Mouse (Mus musculus): ENCODE results near the gene Prok2. TPM values are rescaled to one million over a fixed set of nuclear protein-coding genes. Genes with fewer than 3 reads are reported as not detected.

Prok2 gene
- total and polyA plus RNA-seq, 2 experiments, result not detected

DNA sequence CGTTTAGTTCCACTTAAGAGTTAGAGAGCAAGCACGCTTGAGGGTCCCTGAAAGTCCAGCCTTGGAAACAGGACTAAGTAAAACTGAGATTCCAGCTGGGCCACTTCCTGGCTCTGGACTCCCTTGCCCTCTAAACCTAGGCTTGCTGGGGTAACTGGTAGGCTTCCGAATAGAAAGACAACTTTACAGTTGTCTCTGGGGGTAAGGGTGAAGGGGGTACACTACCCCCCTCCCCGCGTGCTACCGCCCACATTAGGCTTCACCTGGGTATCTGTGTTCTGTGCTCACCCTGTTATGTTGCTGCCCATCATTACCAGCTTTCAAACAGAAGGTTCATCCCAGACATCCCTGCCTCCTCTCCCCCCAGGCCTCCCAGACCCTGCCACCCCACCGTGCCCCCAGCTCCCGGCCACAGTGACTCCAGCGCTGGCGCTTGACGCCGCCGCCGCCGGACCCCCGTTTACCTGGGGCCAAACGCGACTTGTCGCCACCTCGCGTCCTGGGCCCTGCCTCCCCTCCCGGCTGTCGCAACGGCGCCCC is 34.5 kb downstream of the Prok2 start:
- H3K27ac ChIP-seq (replicated peaks; ENCODE audit: insufficient read depth, low read depth, low read length), result no peak overlapping the region
- no peak for DNase-seq (ENCODE audit: extremely low read depth, low read depth, low spot score)
- peaks cover 21% of the 10 kb centered on the region for H3K27me3 ChIP-seq (ENCODE audit: control insufficient read depth, insufficient read depth, low read length)
- TF ChIP-seq CTCF (IDR thresholded peaks at IDR 0.05; ENCODE audit: low read depth, low read length), result no peak
- no peak for TF ChIP-seq POLR2A (IDR thresholded peaks at IDR 0.05; ENCODE audit: extremely low read depth, insufficient read depth, low read length)
- no peaks in the 10 kb centered on the region for H3K36me3 ChIP-seq (ENCODE audit: control insufficient read depth, insufficient read depth, low read length)
- peak overlapping the region; percentile 20; the same call in 1 of the 2 replicates for H3K4me3 ChIP-seq (ENCODE audit: insufficient read depth, low read depth, low read length)
- H3K4me1 ChIP-seq (ENCODE audit: control insufficient read depth, insufficient read depth, low read length), result peaks cover 2% of the 10 kb centered on the region; the same call in 1 of the 2 replicates
- no peaks in the 10 kb centered on the region; the same call in 1 of the 2 replicates for H3K79me2 ChIP-seq (ENCODE audit: control insufficient read depth, insufficient read depth, low read length)
- 9% methylated on average over 24 of the region's 25 CpGs for WGBS
- no peak overlapping the region for H3K9ac ChIP-seq (ENCODE audit: low read depth, low read length)

DNA sequence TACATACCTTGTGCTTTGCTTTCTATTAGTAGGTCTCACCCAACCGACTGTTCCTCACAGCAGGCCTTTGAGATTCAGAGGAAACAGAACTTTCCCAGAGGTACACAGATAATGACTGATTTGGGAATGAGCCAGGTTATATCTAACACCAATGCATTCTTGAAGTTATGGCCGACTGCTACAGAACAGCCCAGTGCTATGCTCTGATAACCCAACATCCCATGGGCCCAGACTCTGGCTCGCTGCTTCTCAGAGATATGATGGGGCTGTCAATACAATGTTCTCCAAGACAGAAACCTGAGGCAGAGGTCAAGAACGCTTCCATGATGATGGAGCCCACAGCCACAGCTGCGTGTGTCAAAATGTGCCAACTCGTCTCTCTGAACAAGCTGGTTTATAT is 37.7 kb downstream of the Prok2 start:
- H3K79me2 ChIP-seq (ENCODE audit: control insufficient read depth, insufficient read depth, low read length), result no peaks in the 10 kb centered on the region; the same call in 1 of the 2 replicates
- peaks cover 20% of the 10 kb centered on the region for H3K27me3 ChIP-seq (ENCODE audit: control insufficient read depth, insufficient read depth, low read length)
- 72% methylated on average over 6 of the region's 6 CpGs for WGBS
- H3K4me1 ChIP-seq (ENCODE audit: control insufficient read depth, insufficient read depth, low read length), result peaks cover 2% of the 10 kb centered on the region; the same call in 1 of the 2 replicates
- no peak overlapping the region for H3K9ac ChIP-seq (ENCODE audit: low read depth, low read length)
- DNase-seq (ENCODE audit: extremely low read depth, low read depth, low spot score), result no peak
- H3K27ac ChIP-seq (replicated peaks; ENCODE audit: insufficient read depth, low read depth, low read length), result no peak overlapping the region
- no peaks in the 10 kb centered on the region for H3K36me3 ChIP-seq (ENCODE audit: control insufficient read depth, insufficient read depth, low read length)
- TF ChIP-seq POLR2A (IDR thresholded peaks at IDR 0.05; ENCODE audit: extremely low read depth, insufficient read depth, low read length) (no peak), CTCF (IDR thresholded peaks at IDR 0.05; ENCODE audit: low read depth, low read length) (no peak)
- H3K4me3 ChIP-seq (ENCODE audit: insufficient read depth, low read depth, low read length), result no peak overlapping the region

DNA sequence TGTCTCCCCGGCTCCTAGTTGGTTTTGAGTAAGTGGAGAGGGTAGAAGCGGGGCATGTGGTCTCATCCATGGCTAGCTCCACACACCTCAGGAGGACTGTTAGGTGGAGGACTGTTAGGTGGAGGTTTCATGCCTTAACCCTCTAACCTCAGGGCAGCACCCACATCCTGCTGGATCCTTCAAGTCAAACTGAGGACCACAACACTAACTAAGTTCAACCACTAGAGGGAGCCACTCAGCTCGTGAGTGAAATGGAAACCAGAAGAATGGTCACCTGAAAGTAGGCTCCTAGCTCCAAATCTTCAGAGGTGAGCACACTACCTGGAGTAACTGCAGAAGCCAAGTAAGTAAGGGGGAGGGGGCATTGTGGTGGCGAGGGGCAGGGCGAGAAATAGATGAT is 41.3 kb downstream of the Prok2 start:
- WGBS, result 57% methylated on average over 5 of the region's 5 CpGs
- Histone ChIP-seq H3K9ac (ENCODE audit: low read depth, low read length) (no peak overlapping the region), H3K27ac (replicated peaks; ENCODE audit: insufficient read depth, low read depth, low read length) (no peak overlapping the region), H3K4me1 (ENCODE audit: control insufficient read depth, insufficient read depth, low read length) (no peaks in the 10 kb centered on the region), H3K79me2 (ENCODE audit: control insufficient read depth, insufficient read depth, low read length) (no peaks in the 10 kb centered on the region), H3K4me3 (ENCODE audit: insufficient read depth, low read depth, low read length) (no peak overlapping the region), H3K27me3 (ENCODE audit: control insufficient read depth, insufficient read depth, low read length) (0 out of 2 replicates have a peak, but pooled peaks cover 2% of the 10 kb centered on the region), H3K36me3 (ENCODE audit: control insufficient read depth, insufficient read depth, low read length) (no peaks in the 10 kb centered on the region)
- peak; percentile 32; the same call in 1 of the 2 replicates for TF ChIP-seq CTCF (IDR thresholded peaks at IDR 0.05; ENCODE audit: low read depth, low read length)
- TF ChIP-seq POLR2A (IDR thresholded peaks at IDR 0.05; ENCODE audit: extremely low read depth, insufficient read depth, low read length), result no peak
- DNase-seq (ENCODE audit: extremely low read depth, low read depth, low spot score), result peak; percentile 36

DNA sequence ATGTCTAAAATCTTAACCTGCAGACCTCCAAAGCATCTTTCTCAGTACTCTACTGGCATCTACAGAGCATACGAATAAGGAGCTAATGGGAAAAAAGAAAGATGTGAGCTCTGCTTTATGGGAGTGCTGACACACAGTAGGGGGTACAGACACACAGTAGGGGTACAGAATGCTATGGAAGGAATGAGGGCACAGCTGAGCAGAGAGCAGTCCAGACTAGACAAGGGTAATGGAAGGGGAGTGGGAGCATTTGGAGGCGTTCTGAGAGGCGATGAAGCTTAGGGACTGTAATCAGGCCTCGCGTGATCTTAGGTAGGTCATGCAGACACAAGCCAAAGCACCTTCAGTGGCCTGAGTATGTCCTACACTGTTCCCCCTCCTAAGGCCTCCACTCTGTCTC is 42.2 kb downstream of the Prok2 start:
- 96% methylated on average over 5 of the region's 5 CpGs for WGBS

DNA sequence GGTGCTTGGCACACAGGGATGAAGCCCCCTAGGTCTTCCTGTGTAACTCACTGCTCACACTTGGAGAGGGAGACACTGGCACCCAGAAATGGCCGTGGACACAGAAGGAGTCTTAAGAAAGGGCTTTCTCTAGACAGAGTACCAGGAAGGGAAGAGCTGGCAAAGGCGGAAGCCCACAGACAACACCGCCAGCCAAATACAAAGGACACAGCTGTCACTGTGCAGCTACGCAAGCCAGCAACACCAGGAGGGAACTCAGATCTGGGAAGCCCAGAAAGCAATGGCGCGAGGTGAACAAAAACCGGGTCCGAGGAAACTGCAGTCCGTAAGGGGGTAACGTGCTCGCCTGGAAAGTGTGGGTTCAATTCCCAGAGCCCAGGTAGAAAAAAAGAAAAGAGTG is 48.1 kb downstream of the Prok2 start:
- 80% methylated on average over 11 of the region's 11 CpGs for WGBS
- TF ChIP-seq POLR2A (IDR thresholded peaks at IDR 0.05; ENCODE audit: extremely low read depth, insufficient read depth, low read length) (no peak), CTCF (IDR thresholded peaks at IDR 0.05; ENCODE audit: low read depth, low read length) (no peak)

More for the DNA sequence above, 42.2 kb downstream of the Prok2 start:
- Histone ChIP-seq H3K79me2 (ENCODE audit: control insufficient read depth, insufficient read depth, low read length) (no peaks in the 10 kb centered on the region), H3K27ac (replicated peaks; ENCODE audit: insufficient read depth, low read depth, low read length) (no peak overlapping the region), H3K9ac (ENCODE audit: low read depth, low read length) (no peak overlapping the region), H3K36me3 (ENCODE audit: control insufficient read depth, insufficient read depth, low read length) (no peaks in the 10 kb centered on the region), H3K4me3 (ENCODE audit: insufficient read depth, low read depth, low read length) (no peak overlapping the region), H3K4me1 (ENCODE audit: control insufficient read depth, insufficient read depth, low read length) (no peaks in the 10 kb centered on the region), H3K27me3 (ENCODE audit: control insufficient read depth, insufficient read depth, low read length) (0 out of 2 replicates have a peak, but pooled peaks cover 2% of the 10 kb centered on the region)
- no peak for TF ChIP-seq POLR2A (IDR thresholded peaks at IDR 0.05; ENCODE audit: extremely low read depth, insufficient read depth, low read length)
- TF ChIP-seq CTCF (IDR thresholded peaks at IDR 0.05; ENCODE audit: low read depth, low read length), result no peak
- no peak for DNase-seq (ENCODE audit: extremely low read depth, low read depth, low spot score)

DNA sequence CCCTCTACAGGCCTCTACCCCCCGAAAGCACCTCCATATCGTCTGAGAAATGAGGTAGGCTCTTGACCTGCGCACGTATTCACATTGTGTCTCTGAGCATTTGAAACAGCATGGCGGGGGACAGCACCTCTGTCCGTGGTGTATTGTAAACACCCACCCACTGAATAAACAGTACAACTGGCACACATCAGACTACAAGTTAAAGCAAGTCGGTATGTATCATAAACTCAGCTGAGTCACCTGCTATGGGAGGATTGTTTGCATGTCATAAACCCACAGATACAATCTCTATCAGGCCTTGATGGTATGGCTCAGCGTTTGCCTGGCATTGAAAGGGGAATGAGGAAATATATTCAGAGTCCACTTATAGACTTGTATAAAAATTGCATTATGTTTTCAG is 48.9 kb downstream of the Prok2 start:
- no peak overlapping the region for H3K27ac ChIP-seq (replicated peaks; ENCODE audit: insufficient read depth, low read depth, low read length)
- peaks cover 4% of the 10 kb centered on the region; the same call in 1 of the 2 replicates for H3K27me3 ChIP-seq (ENCODE audit: control insufficient read depth, insufficient read depth, low read length)
- H3K4me1 ChIP-seq (ENCODE audit: control insufficient read depth, insufficient read depth, low read length), result no peaks in the 10 kb centered on the region
- H3K4me3 ChIP-seq (ENCODE audit: insufficient read depth, low read depth, low read length), result no peak overlapping the region
- no peaks in the 10 kb centered on the region for H3K36me3 ChIP-seq (ENCODE audit: control insufficient read depth, insufficient read depth, low read length)
- TF ChIP-seq POLR2A (IDR thresholded peaks at IDR 0.05; ENCODE audit: extremely low read depth, insufficient read depth, low read length) (no peak), CTCF (IDR thresholded peaks at IDR 0.05; ENCODE audit: low read depth, low read length) (no peak)
- H3K9ac ChIP-seq (ENCODE audit: low read depth, low read length), result no peak overlapping the region
- H3K79me2 ChIP-seq (ENCODE audit: control insufficient read depth, insufficient read depth, low read length), result no peaks in the 10 kb centered on the region
- WGBS, result 71% methylated on average over 8 of the region's 8 CpGs
- no peak for DNase-seq (ENCODE audit: extremely low read depth, low read depth, low spot score)

More for the DNA sequence above, 48.1 kb downstream of the Prok2 start:
- Histone ChIP-seq H3K79me2 (ENCODE audit: control insufficient read depth, insufficient read depth, low read length) (no peaks in the 10 kb centered on the region), H3K27me3 (ENCODE audit: control insufficient read depth, insufficient read depth, low read length) (peaks cover 4% of the 10 kb centered on the region; the same call in 1 of the 2 replicates), H3K27ac (replicated peaks; ENCODE audit: insufficient read depth, low read depth, low read length) (no peak overlapping the region), H3K4me1 (ENCODE audit: control insufficient read depth, insufficient read depth, low read length) (no peaks in the 10 kb centered on the region), H3K9ac (ENCODE audit: low read depth, low read length) (no peak overlapping the region), H3K4me3 (ENCODE audit: insufficient read depth, low read depth, low read length) (no peak overlapping the region), H3K36me3 (ENCODE audit: control insufficient read depth, insufficient read depth, low read length) (no peaks in the 10 kb centered on the region)
- DNase-seq (ENCODE audit: extremely low read depth, low read depth, low spot score), result no peak

Data from liver, adult 2 months (tissue).